Mouse (Mus musculus) gastrocnemius, adult 2 months (tissue): Measurements from ENCODE around the gene Aqp2. TPM values are rescaled to one million over a fixed set of nuclear protein-coding genes. Genes with fewer than 3 reads are reported as not detected.

Experiments used
- DNase-seq: peaks from one replicate; pipeline ENCODE4 v3.0.0; 2022
- H3K27ac ChIP-seq: fragments of 200-600 bp; 2 replicates; pipeline ENCODE4 v1.8.1; 2022; ENCODE audit warnings: mild to moderate bottlenecking
- H3K4me3 ChIP-seq: fragments of 200-600 bp; 2 replicates; pipeline ENCODE4 v1.8.1; 2022; ENCODE audit warnings: mild to moderate bottlenecking, moderate library complexity
- CTCF ChIP-seq: fragments of 200-600 bp; IDR thresholded peaks from 2 replicates; pipeline ENCODE4 v1.8.1; 2022; ENCODE audit warnings: antibody characterized with exemption, mild to moderate bottlenecking, moderate library complexity
- intact Hi-C: fragments of 180-260 bp; cut with DNase I; formaldehyde crosslinking; loops from one replicate; pipeline ENCODE4 v1.15.1; 2025
- total RNA-seq, 2 experiments: library from RNA; stranded (reverse); gene quantifications; 2 replicates each; pipeline ENCODE4 v1.2.3; 2021

Aqp2 gene
- total RNA-seq, 2 experiments from 2014 or later = not detected

DNA sequence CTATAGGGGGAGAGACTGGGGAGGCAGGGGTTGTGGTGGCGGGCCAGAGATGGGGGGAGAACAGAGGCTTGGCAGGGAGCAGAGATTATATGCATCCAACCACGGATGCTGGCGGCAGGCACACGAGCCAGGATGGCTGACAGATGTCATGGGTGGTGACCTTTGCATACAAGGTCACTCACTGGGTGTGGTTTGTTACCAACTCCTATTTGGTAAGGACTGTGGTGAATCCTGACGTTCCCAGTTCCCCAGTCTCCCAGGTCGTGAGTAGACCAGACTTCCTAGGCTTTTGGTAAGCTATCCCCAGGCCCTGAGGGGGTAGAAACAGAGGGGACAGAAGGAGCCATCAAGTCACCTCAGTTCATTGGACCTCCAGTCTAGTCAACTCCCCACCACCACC lies 10.2 kb upstream of the Aqp2 start:
- no peak for DNase-seq
- H3K4me3 ChIP-seq = no peak overlapping the region
- no peak overlapping the region for H3K27ac ChIP-seq
- intact Hi-C loops = no loop called here
- no peak for TF ChIP-seq CTCF

DNA sequence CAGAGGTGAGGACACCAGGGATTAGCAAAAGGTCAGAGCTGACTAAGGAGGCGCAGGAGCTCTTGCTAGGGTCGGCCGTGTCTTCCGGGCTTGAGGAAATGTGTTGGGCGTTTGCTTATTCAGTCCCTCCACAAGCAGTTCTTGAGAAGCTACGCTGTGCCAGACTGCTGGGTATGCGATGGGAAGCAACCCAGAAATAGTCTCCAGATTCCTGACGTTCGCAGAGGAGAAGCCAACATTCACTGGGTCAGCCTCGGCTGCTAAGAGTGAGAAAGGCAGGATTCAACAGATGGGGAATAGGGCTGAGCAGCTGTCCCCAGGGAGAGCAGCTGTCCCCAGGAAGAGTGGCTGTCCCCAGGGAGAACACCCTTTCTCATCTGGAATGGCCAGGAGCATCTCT lies 9.7 kb upstream of the Aqp2 start:
- H3K4me3 ChIP-seq = no peak overlapping the region
- intact Hi-C loops = no loop called here
- DNase-seq = no peak
- H3K27ac ChIP-seq = no peak overlapping the region
- TF ChIP-seq CTCF = no peak

DNA sequence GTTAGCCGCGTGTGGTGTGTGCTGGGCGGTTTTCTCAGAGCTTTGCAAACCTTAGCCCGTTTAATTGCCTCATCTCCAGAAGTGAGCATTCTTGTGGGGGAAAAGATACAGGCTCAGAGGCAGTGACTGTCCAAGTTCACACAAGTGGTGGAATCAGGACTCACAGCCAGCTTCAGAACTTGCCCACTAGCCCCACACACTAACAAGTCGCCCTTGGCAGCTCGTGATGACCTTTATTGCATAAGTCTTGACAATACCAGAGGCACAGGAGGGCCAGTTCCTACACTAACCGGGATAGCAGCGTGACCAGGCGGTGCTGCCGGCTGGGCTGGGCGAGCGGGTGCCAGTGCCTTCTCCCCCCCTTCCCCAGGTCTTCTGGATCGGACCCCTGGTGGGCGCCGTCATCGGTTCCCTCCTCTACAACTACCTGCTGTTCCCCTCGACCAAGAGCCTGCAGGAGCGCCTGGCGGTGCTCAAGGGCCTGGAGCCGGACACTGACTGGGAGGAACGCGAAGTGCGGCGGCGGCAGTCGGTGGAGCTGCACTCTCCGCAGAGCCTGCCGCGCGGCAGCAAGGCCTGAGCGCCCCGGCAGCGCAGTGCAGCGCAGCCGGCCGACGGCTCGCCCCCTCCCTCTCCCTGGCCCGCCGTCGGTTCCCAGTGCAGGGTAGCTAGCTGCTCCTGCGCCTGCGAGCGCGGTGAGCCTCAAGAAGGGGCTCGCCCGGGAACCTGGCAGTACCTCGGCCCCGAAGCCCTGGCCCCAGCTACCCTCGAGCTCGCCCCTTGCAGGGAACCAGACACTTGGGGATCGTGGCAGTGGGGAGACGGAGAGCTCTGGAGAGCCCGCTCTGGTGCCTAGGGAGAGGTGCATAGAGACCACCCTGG lies 4.8 kb downstream of the Aqp2 start:
- Histone ChIP-seq H3K4me3 (peak overlapping the region; percentile 63), H3K27ac (peak overlapping the region; percentile 1; the same call in 1 of the 2 replicates)
- intact Hi-C loops = no loop called here
- peak; percentile 45 for DNase-seq
- TF ChIP-seq CTCF = no peak

DNA sequence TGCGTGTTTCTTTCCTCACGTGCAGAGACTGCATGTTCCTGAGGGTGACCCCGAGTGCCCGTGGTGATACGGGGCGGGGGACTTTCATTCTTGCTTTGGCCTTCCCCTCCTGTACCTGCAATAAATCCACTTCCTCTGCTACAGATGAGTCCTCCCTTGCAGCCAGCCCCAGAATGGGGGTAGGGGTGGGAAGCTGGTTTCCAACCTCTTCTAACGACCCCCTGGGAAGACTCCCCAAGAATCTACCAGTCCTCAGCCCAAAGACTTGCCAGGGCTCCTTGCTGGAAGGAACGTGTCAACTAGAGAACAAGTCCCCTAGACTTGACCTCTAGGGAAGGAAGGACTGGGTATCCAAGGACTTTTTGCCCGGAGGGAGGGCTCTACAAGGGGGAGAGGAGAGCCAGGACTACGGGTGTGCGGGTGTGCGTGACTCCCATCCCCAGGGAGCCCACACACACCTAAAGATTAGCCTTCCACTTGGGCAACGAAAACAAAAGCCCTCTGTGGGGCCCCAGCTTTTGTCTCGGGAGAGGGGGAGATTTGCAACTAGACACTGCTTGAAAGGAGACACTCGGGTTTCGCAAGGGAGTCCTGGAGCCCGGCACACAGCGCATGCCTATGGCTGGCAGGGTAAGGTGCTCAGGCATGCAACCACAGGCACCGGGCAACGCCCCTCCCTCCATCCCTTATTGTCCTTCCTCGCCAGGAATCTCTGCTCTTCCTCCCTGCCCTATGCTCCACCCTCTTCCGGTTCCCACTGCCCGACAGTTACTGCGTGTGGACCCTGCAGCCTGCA lies 5.8 kb downstream of the Aqp2 start:
- TF ChIP-seq CTCF = no peak
- Histone ChIP-seq H3K27ac (no peak overlapping the region), H3K4me3 (peak overlapping the region; percentile 63)
- intact Hi-C loops = no loop called here
- DNase-seq = peak; percentile 42

DNA sequence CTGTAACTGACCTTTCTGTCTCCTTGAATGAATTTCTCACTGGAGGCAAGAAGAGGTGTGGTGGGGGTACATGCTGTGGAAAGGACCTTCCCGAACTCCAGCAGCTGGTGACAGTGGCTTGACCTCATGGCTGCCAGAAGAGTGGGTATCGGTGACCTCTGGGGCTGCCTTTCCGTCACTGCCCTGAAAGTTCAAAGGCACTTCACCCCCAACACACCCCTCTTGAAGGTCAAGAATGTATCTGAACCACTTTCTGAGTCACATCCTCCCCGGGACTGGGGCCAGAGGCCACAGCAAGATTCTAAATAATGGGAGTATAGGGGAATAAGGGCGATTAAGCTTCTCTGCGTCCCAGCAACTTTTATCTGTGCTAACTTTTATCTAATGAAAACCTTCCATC lies 6.9 kb downstream of the Aqp2 start:
- H3K27ac ChIP-seq = no peak overlapping the region
- H3K4me3 ChIP-seq = no peak overlapping the region
- no peak for DNase-seq
- no peak for TF ChIP-seq CTCF
- intact Hi-C loops = no loop called here

DNA sequence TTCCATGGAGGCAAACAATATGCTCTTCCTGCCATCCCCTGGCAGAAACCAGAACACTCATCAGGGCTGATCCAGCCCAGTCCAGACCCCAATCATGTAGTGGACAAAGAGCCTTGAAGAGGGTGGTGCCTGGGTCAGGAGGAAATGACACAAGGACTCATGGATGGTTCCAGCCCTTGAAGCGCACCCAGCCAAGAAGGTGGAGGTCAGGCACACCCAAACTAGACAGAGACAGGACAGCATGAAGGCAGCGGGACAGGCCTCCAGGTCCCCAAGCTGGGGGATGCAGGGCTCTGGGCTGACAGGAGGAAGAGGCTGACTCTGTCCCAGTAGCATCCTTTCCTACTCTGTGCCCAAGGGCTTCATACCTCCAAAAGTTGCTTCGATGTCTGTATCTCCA lies 7.7 kb downstream of the Aqp2 start:
- intact Hi-C loops = no loop called here
- TF ChIP-seq CTCF = no peak
- H3K4me3 ChIP-seq = no peak overlapping the region

DNA sequence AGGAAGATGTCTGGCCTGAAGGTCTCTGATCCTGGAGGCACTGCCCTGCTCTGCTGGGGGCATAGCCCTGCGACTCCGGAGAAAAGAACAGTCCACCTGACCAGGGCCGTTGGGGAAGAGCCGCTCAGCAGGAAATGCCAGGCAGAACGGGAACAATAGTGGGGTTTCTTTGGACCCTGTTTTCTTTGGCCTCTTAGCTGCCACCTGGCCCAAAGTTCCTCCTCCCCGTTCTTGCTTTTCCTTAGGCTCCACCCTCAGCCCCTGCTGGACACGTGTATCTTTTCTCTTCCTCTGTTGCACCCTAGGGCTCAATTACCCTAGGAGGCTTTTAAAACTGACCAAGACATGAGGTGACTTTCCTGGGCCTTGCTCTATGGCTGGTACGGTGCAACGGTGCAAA lies 10.4 kb downstream of the Aqp2 start:
- no peak overlapping the region for H3K4me3 ChIP-seq
- intact Hi-C loops = no loop called here
- no peak for TF ChIP-seq CTCF
- no peak for DNase-seq
- no peak overlapping the region for H3K27ac ChIP-seq

More for the DNA sequence above, 7.7 kb downstream of the Aqp2 start:
- no peak overlapping the region for H3K27ac ChIP-seq
- no peak for DNase-seq

DNA sequence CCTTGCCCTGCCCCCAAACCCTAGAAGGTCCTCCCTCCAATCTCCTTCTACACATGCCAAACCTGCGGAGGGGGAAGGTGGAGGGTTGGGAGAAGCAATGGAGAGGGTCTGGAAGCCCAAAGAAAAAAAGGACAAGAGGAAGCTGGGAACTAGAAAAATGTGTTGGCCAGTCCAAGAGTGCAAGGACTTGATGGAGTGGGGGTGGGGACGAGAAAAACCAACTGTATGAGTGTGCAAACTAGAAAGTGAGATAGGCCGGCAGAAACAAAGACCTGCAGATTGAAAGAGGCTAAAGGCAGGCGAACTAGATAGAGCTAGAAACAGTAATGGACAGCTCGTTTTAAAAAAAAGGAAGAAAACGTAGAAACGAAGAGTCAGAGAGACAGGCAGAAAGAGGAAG lies 10.8 kb downstream of the Aqp2 start:
- intact Hi-C loops = loop anchor here (10.0 kb wide), 1 partner anchor 185 kb away; the partner anchor contains the start of gene Cers5
- no peak overlapping the region for H3K4me3 ChIP-seq
- no peak for DNase-seq

DNA sequence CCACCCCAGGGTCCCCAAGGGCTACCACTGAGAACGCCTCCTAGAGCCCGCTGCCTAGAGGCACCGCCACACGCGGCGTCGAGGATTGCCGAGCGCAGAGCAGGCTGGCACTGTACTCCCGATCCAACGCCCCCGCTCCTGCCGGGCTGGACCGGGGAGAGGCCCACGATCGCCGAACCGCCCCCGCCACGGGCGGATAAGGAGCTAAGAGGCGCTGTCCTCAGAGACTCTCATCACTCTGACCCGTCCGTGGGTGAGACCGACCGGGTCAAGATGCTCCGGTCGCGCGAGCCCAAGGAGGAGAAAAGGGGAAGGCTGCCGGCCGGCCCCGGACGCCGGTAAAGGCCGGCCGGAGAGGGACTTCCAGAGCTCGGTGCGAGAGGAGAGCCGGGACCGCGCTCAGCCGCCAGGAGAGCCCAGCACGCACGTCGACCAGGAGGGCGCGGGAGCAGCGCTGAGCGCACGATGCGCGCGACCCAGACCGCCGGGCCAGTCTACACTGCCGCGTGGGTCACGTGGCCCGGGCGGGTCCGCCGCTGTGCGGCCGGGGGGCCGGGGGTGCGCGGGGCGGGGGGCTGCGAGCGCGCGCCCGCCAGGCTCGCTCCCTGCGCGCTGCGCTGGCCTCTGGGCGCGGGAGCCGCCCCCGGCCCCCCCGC lies 11.7 kb downstream of the Aqp2 start, which contains the start of gene Aqp5:
TSS of gene Aqp5 (plus strand) at position 354 of the 656 bp plus-strand sequence.
- H3K4me3 ChIP-seq = peak within 1 kb of the TSS; percentile 58
- intact Hi-C loops = loop anchor here (10.0 kb wide), 1 partner anchor 184 kb away; the partner anchor contains the start of gene Cers5
- TF ChIP-seq CTCF = no peak

More for the DNA sequence above, 10.8 kb downstream of the Aqp2 start:
- H3K27ac ChIP-seq = no peak overlapping the region
- TF ChIP-seq CTCF = no peak

DNA sequence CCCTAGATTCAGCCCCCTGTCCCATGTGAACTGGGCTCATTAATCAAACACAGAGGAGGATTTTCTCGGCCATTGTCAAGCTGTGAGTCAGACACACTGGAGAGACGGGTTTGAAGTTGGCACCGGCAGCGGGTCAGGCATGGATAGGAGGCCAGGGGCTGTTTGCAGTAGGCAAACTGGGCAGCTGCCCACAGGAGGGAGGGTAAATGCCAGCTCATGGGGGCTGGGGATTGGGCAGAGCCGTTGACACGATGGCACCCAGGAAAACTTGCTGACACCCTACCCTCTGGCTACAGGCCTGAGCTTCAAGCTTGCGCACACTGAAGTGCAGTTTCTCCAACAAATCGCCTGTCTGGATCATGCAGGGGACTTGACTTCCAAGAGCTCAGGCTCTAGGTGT lies 13.3 kb downstream of the Aqp2 start:
- Histone ChIP-seq H3K4me3 (no peak overlapping the region), H3K27ac (no peak overlapping the region)
- TF ChIP-seq CTCF = no peak
- no peak for DNase-seq
- intact Hi-C loops = loop anchor here (10.0 kb wide), 1 partner anchor 183 kb away; the partner anchor contains the start of gene Cers5

More for the DNA sequence above, 11.7 kb downstream of the Aqp2 start, which contains the start of gene Aqp5:
- H3K27ac ChIP-seq = no peak within 1 kb of the TSS
- DNase-seq = peak; percentile 21

DNA sequence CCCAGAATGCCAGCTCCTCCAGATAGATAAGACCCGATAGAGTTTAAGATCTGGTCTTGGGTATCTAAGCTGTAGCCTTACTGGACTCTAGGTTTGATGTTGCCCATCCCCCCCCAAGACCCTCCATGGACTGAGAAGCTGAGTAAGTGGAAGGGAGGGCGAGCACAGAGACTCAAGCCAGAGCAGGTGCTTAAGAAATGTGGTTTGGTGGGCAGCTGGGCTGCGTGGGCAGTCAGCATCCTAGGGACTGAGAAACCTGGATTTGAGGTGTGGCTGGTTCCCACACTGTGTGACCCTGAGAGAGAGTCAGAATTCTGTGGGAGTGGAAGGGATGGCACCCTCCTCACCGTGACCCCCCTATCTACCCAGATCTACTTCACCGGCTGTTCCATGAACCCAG lies 14.0 kb downstream of the Aqp2 start:
- no peak for DNase-seq
- intact Hi-C loops = loop anchor here (10.0 kb wide), 1 partner anchor 182 kb away; the partner anchor contains the start of gene Cers5
- Histone ChIP-seq H3K4me3 (no peak overlapping the region), H3K27ac (no peak overlapping the region)
- no peak for TF ChIP-seq CTCF

DNA sequence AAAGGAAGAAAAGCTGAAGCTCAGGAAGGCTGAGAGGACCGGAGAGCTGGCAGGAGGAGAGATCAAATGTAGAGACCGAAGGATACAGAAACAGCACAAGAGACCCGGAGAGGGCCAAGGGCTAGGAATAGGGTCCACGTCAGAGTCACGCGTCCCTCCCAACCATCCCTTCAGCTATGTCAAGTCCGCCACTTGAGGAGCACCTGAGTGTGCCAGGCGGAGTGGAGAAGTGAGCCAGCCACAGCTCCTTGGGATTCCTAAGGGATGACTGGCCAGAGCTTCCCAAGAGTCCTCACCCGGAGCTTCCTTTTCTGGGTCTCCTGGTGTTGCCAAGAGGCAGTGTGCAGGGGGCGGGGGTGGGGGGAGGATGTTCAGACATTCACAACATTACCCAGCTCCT lies 16.1 kb downstream of the Aqp2 start:
- Histone ChIP-seq H3K4me3 (no peak overlapping the region), H3K27ac (no peak overlapping the region)
- no peak for DNase-seq
- intact Hi-C loops = loop anchor here (5.0 to 10.0 kb wide), 3 partner anchors 98 to 307 kb away; partner anchors contain the start of gene Cers5
- TF ChIP-seq CTCF = no peak
